Mouse (Mus musculus) liver, postnatal 0 days (tissue): ENCODE measurements at regions not wholly inside any gene's neighbourhood (a gene's known extent, or its start where the extent isn't known, plus 50 kb on each side); places are given as distances from the start of the nearest gene placed in this dataset.

Source experiments
- CTCF ChIP-seq: sonication (generic); IDR thresholded peaks from 2 replicates; pipeline ENCODE4 v1.5.1; 2016; ENCODE audit warnings: antibody characterized with exemption, low read depth
- EP300 ChIP-seq: IDR thresholded peaks from 2 replicates; pipeline ENCODE4 v1.6.1; 2016; ENCODE audit warnings: antibody characterized with exemption, low read depth, mild to moderate bottlenecking

GRCm38 (mm10) chr9:61314630-61315179 lies 57.5 kb upstream of the Tle3 start:
- TF ChIP-seq CTCF (no peak), EP300 (peak; percentile 49)
